Mouse (Mus musculus) lung, adult 2 months (tissue): ENCODE data around the gene Thra.

Experiments used
- CTCF ChIP-seq: fragments of 200-500 bp; IDR thresholded peaks from 2 replicates; pipeline ENCODE4 v1.5.1; 2011; ENCODE audit warnings: mild to moderate bottlenecking, low read length, control low read depth; ENCODE audit not compliant: insufficient read depth
- POLR2A ChIP-seq: fragments of 200-500 bp; IDR thresholded peaks from 2 replicates; pipeline ENCODE4 v1.6.1; 2011; ENCODE audit warnings: low read depth, mild to moderate bottlenecking, control low read depth, low read length, borderline replicate concordance; ENCODE audit errors: extremely low read depth

DNA sequence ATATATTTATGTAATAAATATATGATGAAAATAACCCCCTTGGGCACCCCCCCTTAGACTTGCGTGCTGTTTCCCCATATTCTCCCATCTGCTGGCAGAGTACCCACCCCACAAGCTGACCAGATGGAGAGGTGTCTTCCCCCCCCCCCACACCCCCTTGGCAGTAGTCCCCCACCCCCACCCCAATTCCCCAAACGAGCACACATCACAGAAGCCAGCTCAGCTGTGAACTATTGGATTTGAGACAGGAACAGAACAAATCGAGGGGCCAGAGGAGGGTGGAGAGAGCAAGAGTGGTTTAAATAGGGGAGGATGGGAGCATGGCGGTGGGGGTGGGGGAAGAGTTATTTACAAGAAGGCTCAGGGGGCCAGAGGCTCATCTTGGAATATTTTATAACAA, 27.3 kb downstream of the Thra start:
- TF ChIP-seq CTCF, result no peak
- TF ChIP-seq POLR2A, result no peak
